Mouse (Mus musculus): ENCODE measurements around the gene Bak1.

The Bak1 gene

GRCm38 (mm10) chr17:27028909-27029308 lies at the start of gene Bak1:
Bak1 (minus strand) TSS chr17:27029009.
- no peak for DNase-seq

GRCm38 (mm10) chr17:27078499-27078898 lies 49.7 kb upstream of the Bak1 start:
- DNase-seq, result no peak

GRCm38 (mm10) chr17:27077920-27078319 lies 49.1 kb upstream of the Bak1 start:
- DNase-seq, result no peak

- no peak for DNase-seq
These were observed 48.3 kb upstream of the Bak1 start for GRCm38 (mm10) chr17:27077133-27077532.

- DNase-seq, result no peak
These were observed 46.3 kb upstream of the Bak1 start for GRCm38 (mm10) chr17:27074849-27075745.

GRCm38 (mm10) chr17:27074236-27074635 lies 45.4 kb upstream of the Bak1 start:
- no peak for DNase-seq

- no peak for DNase-seq
These were observed 45.0 kb upstream of the Bak1 start for GRCm38 (mm10) chr17:27073778-27074177.

- DNase-seq, result no peak
These were observed 44.3 kb upstream of the Bak1 start for GRCm38 (mm10) chr17:27073126-27073525.

GRCm38 (mm10) chr17:27072363-27072762 lies 43.6 kb upstream of the Bak1 start:
- DNase-seq, result no peak

- DNase-seq, result no peak
These were observed 42.8 kb upstream of the Bak1 start for GRCm38 (mm10) chr17:27071630-27072029.

- no peak for DNase-seq
These were observed 42.1 kb upstream of the Bak1 start for GRCm38 (mm10) chr17:27070913-27071312.

- no peak for DNase-seq
These were observed 40.3 kb upstream of the Bak1 start for GRCm38 (mm10) chr17:27069071-27069470.

- no peak for DNase-seq
These were observed 37.3 kb upstream of the Bak1 start for GRCm38 (mm10) chr17:27066065-27066464.

GRCm38 (mm10) chr17:27064195-27064594 lies 35.4 kb upstream of the Bak1 start:
- no peak for DNase-seq

- no peak for DNase-seq
These were observed 34.9 kb upstream of the Bak1 start for GRCm38 (mm10) chr17:27063717-27064116.

GRCm38 (mm10) chr17:27062684-27063083 lies 33.9 kb upstream of the Bak1 start:
- no peak for DNase-seq

GRCm38 (mm10) chr17:27061727-27062126 lies 32.9 kb upstream of the Bak1 start:
- DNase-seq, result no peak

GRCm38 (mm10) chr17:27060698-27061097 lies 31.9 kb upstream of the Bak1 start:
- DNase-seq, result no peak

- no peak for DNase-seq
These were observed 28.8 kb upstream of the Bak1 start for GRCm38 (mm10) chr17:27057517-27058055.

- peak; percentile 59 to 70 for DNase-seq
These were observed 28.2 kb upstream of the Bak1 start, which contains the start of gene Itpr3 for GRCm38 (mm10) chr17:27056812-27057516. Itpr3 (plus strand) TSS chr17:27057304.

- DNase-seq, result peak; percentile 62 to 65
These were observed 27.4 kb upstream of the Bak1 start for GRCm38 (mm10) chr17:27056170-27056569.

- no peak for DNase-seq
These were observed 22.7 kb upstream of the Bak1 start for GRCm38 (mm10) chr17:27051514-27051913.

- no peak for DNase-seq
These were observed 22.0 kb upstream of the Bak1 start for GRCm38 (mm10) chr17:27050853-27051252.
